Mouse (Mus musculus): Measurements from ENCODE around the gene Aldh3a1.

DNA sequence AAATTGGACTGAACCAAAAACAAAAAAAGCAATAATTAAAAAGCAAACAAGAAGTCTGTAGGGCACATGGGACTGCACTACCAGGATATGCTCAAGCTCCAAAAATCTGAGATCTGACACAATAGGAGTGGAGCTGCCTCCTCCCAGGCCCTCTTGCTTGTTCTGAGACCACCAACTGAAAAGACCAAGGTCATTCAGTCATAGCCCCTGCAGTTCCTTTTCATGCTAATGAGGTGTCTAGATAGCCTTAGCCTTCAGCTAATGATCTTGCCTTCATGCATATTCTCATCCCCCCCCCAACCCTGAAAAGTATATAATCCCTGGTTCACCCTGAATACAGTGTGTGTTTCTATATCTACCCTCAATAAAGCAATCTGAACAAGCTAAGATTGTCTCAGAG lies 25.7 kb upstream of the Aldh3a1 start:
- TF ChIP-seq CTCF (IDR thresholded peaks at IDR 0.05; ENCODE audit: extremely low read depth, insufficient read depth, insufficient read length, insufficient replicate concordance) = no peak
- TF ChIP-seq POLR2A (IDR thresholded peaks at IDR 0.05; ENCODE audit: low read depth, low read length) = no peak
